In the genomic region with DNA sequence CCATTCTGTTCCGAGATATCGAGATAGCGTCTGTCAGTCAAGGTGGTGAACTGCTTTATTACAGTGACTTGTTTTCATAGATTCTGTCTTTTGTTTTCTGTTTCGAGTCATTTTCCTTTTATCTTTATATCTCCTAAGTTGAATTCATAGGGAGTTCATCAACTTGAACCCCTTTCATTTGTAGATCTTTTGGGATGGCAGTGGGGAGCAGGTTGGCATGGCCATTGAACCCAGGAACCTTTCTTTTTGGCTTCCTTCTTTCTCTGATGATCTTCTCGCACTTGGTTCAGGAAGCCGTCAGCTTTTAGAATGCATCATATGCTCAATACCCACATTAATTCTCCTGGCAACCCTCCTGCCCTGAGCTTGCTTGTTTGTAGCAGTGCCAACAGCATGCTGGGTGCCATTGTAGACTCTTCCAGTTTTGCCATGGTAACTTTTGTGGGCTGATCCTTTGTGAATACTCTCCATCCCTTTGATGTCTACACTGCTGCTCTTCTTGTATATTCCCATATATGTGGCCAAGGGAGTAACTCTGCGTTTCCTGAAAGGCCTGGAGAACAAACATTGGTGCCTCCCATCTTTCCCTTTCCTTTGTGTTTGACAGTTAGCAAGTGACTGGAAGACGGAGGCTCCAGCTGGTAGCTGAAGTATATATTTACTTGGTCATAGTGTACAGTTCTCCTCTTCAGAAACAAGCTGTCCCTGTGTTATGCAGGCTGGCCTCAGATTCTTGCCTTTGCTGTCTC, we compare ENCODE assay signal across 11 mouse cellular contexts. TPM values are rescaled to one million over a fixed set of nuclear protein-coding genes. Genes with fewer than 3 reads are reported as not detected.
DNase-seq lines count a peak whose midpoint lies in the region; ATAC-seq and TF ChIP-seq lines count a peak whose summit lies in the region.
"Had no signal": no experiment of that assay in that cellular context is flagged by ENCODE, and none has a peak within 500 bp of the region (broad histone marks: within the 10 kb centered on the region; RNA-seq: fewer than 3 reads in every experiment).

No protein-coding gene starts in this region.

- peak overlapping the region; percentile 8; the same call in 1 of the 2 replicates for H3K4me2 ChIP-seq in forebrain, embryonic 15.5 days (replicated peaks)
- no peak overlapping the region for H3K4me2 ChIP-seq in heart, embryonic 11.5 days
- H3K4me2 ChIP-seq: liver, embryonic 13.5 days had no signal

- peak overlapping the region; percentile 86 for H3K27ac ChIP-seq in forebrain, embryonic 15.5 days (replicated peaks)
- no peak overlapping the region for H3K27ac ChIP-seq in heart, embryonic 11.5 days (ENCODE audit: low read depth, low read length)
- H3K27ac ChIP-seq in gastrocnemius, adult 2 months, result no peak overlapping the region
- H3K27ac ChIP-seq: kidney, postnatal 0 days; liver, embryonic 13.5 days had no signal

- peak; percentile 75 for ATAC-seq in forebrain, embryonic 15.5 days (replicated peaks)
- ATAC-seq in heart, embryonic 11.5 days (replicated peaks; ENCODE audit: insufficient number of reproducible peaks, low FRiP score, low TSS enrichment), result no peak
- ATAC-seq: activated CD4-positive, CD25-positive, alpha-beta regulatory T cell, adult 4 months had no signal

- H3K27me3 ChIP-seq in forebrain, embryonic 15.5 days, result no peaks in the 10 kb centered on the region
- no peaks in the 10 kb centered on the region for H3K27me3 ChIP-seq in heart, embryonic 11.5 days (ENCODE audit: control insufficient read depth, insufficient read depth, low read length)
- H3K27me3 ChIP-seq: liver, embryonic 13.5 days had no signal

- H3K9ac ChIP-seq in forebrain, embryonic 15.5 days (replicated peaks), result no peak overlapping the region
- no peak overlapping the region for H3K9ac ChIP-seq in heart, embryonic 11.5 days (ENCODE audit: low read depth, low read length)
- H3K9ac ChIP-seq: liver, embryonic 13.5 days had no signal

- 21% methylated on average over 8 of the region's 8 CpGs for WGBS in forebrain, embryonic 15.5 days
- WGBS in heart, embryonic 11.5 days (ENCODE audit: insufficient replicate concordance), result 78% methylated on average over 8 of the region's 8 CpGs

- H3K9me3 ChIP-seq in forebrain, embryonic 15.5 days, result no peaks in the 10 kb centered on the region
- H3K9me3 ChIP-seq in heart, embryonic 11.5 days (replicated peaks; ENCODE audit: control insufficient read depth, low read length), result no peaks in the 10 kb centered on the region
- H3K9me3 ChIP-seq: liver, embryonic 13.5 days had no signal

- DNase-seq in right cerebral cortex, postnatal 10 days (ENCODE audit: low spot score in 2 of 2), result peak; percentile 78 to 85
- DNase-seq in right cerebral cortex, postnatal 4 days, result no peak
- peak; percentile 71 to 86 for DNase-seq in layer of hippocampus, postnatal 14 days (ENCODE audit: low spot score in 2 of 2)
- DNase-seq in spleen, postnatal 10 days (ENCODE audit: low spot score in 2 of 2), result no peak
- no peak for DNase-seq in B cell, adult 2 months
- no peak for DNase-seq in gastrocnemius, adult 2 months
- DNase-seq: liver, embryonic 13.5 days had no signal

- peaks cover 29% of the 10 kb centered on the region for H3K4me1 ChIP-seq in forebrain, embryonic 15.5 days
- H3K4me1 ChIP-seq in heart, embryonic 11.5 days (ENCODE audit: control insufficient read depth, insufficient read depth, low read length), result peaks cover 20% of the 10 kb centered on the region

- intact Hi-C loops in gastrocnemius, adult 2 months (cut with DNase I), result no loop called here

- peaks cover 39% of the 10 kb centered on the region for H3K36me3 ChIP-seq in forebrain, embryonic 15.5 days
- peaks cover 10% of the 10 kb centered on the region for H3K36me3 ChIP-seq in heart, embryonic 11.5 days (ENCODE audit: control insufficient read depth, insufficient read depth, low read length)

- TF ChIP-seq CTCF in gastrocnemius, adult 2 months (IDR thresholded peaks at IDR 0.05), result no peak

- no peak overlapping the region for H3K4me3 ChIP-seq in forebrain, embryonic 15.5 days
- H3K4me3 ChIP-seq in heart, embryonic 11.5 days (ENCODE audit: low read depth, low read length), result no peak overlapping the region
- no peak overlapping the region for H3K4me3 ChIP-seq in gastrocnemius, adult 2 months
- H3K4me3 ChIP-seq: liver, embryonic 13.5 days had no signal

RNA-seq across cellular contexts. Expression of a gene that starts 22.6 kb away (rescaled TPM):
- polyA plus RNA-seq in forebrain, embryonic 15.5 days (2015; fragmentation: Nextera tagmentation; extraction: Ambion mirVana), result 94.2 and 97.1 TPM in 2 replicates
- total RNA-seq in layer of hippocampus, postnatal 14 days (2021), result 100 to 1,000 TPM in 1 of 2 experiments, 10 to 100 TPM in 1; 93.7 to 103 TPM
- 72.1 and 78.0 TPM in 2 replicates for polyA plus RNA-seq in heart, embryonic 11.5 days (2014; fragmentation: Nextera tagmentation; extraction: Ambion mirVana)
- total RNA-seq in gastrocnemius, adult 2 months (2021), result 100 to 1,000 TPM; 194 to 199 TPM

RNA-seq across cellular contexts. Expression of a gene that starts 39.8 kb away (rescaled TPM):
- 64.1 and 66.2 TPM in 2 replicates for polyA plus RNA-seq in forebrain, embryonic 15.5 days (2015; fragmentation: Nextera tagmentation; extraction: Ambion mirVana)
- 10 to 100 TPM; 81.8 to 84.7 TPM for total RNA-seq in layer of hippocampus, postnatal 14 days (2021)
- polyA plus RNA-seq in heart, embryonic 11.5 days (2014; fragmentation: Nextera tagmentation; extraction: Ambion mirVana), result not detected in 2 replicates
- total RNA-seq in gastrocnemius, adult 2 months (2021), result not detected
- polyA plus RNA-seq: activated CD4-positive, CD25-positive, alpha-beta regulatory T cell, adult 4 months; kidney, postnatal 0 days had no signal

Comparison
In these comparisons a context has a peak if more than half of its experiments do, and no peak if none do; other contexts are left out.
1. DNase-seq: peak in right cerebral cortex, postnatal 10 days (2 of 2) and layer of hippocampus, postnatal 14 days (2 of 2); none in right cerebral cortex, postnatal 4 days (single experiment), spleen, postnatal 10 days (0 of 2), B cell, adult 2 months (0 of 2) and gastrocnemius, adult 2 months (single experiment).
2. RNA of a gene that starts 39.8 kb away (total RNA-seq): 81.8 to 84.7 TPM in layer of hippocampus, postnatal 14 days; not detected in gastrocnemius, adult 2 months; every median in the first group is over 10 times any median in the second.